Mouse (Mus musculus): ENCODE data around the gene Rgp1. TPM values are rescaled to one million over a fixed set of nuclear protein-coding genes. Genes with fewer than 3 reads are reported as not detected.

The Rgp1 gene
- total RNA-seq, 2 experiments from 2014 or later, result 65.3 to 68.5 TPM

DNA sequence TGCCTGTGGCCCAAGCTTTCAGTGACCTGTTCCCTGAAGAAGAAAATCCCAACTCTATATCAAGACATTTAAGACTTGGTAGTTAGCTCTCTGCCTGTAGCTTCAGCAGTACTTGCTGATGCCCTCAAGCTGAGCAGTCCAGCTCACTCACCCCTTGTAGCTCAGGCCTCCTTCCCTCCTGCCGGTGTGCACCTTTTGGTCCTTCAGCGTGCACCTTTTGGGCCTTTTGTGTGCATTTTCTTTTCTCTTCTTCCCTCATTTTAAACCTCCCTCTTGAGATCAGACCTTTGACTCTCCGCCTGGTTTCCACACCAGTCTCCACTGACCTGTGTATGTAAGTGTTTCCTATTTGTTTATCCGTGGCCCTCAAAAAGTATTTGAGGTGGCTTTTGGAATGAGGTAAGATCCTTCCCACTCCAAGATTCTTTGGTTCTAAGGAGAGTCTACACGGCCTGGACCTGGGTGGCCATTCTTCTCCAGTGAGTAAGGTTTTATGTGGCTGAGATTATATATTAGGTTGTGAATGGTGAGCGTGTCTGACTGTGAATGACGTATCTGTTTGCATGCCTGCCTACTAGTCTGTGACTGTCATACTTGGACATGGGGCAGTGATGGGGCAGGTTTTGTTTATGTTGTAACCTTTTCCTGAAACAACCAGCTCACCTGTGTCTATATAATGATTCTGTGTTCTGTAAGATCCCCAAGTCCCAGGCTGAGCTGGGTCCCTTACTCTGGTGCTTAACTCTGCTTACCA, 56.3 kb downstream of the Rgp1 start:
- no peak for DNase-seq (ENCODE audit: low spot score in 2 of 2)

GRCm38 (mm10) chr4:43636751-43637150, 58.2 kb downstream of the Rgp1 start:
- no peak for DNase-seq (ENCODE audit: low spot score in 2 of 2)

Small RNA genes within 50 kb of the gene (microRNA-seq; reads per million reads assigned to microRNA genes)
- not detected for gene Gm25262

Other genes starting within 250 kb of the Rgp1 start
- 10 to 100 TPM; 29.7 to 34.5 TPM for gene Rusc2, start 196.7 kb upstream of the Rgp1 start, total RNA-seq (2021)
- gene Fam166b, start 149.6 kb upstream of the Rgp1 start, total RNA-seq (2021), result under 1 TPM in 1 of 2 experiments, not detected in 1; 0.25 TPM
- gene Tesk1, start 136.8 kb upstream of the Rgp1 start, total RNA-seq (2021), result 10 to 100 TPM; 57.3 to 60.5 TPM
- gene Cd72, start 124.1 kb upstream of the Rgp1 start, total RNA-seq (2021), result 1 to 10 TPM in 1 of 2 experiments, under 1 TPM in 1; 0.95 to 2.1 TPM
- not detected for gene Sit1, start 95.0 kb upstream of the Rgp1 start, total RNA-seq (2021)
- gene Ccdc107, start 85.8 kb upstream of the Rgp1 start, total RNA-seq (2021), result 10 to 100 TPM; 44.3 TPM
- 10 to 100 TPM; 11.3 to 15.0 TPM for gene Arhgef39, start 79.0 kb upstream of the Rgp1 start, total RNA-seq (2021)
- gene Car9, start 71.7 kb upstream of the Rgp1 start, total RNA-seq (2021), result 1 to 10 TPM; 1.4 to 1.5 TPM
- 100 to 1,000 TPM; 135 to 293 TPM for gene Tpm2, start 55.0 kb upstream of the Rgp1 start, total RNA-seq (2021)
- gene Creb3, start 16.4 kb upstream of the Rgp1 start, total RNA-seq (2021), result 100 to 1,000 TPM; 130 to 160 TPM
- gene Tln1, start 16.0 kb upstream of the Rgp1 start, total RNA-seq (2021), result 100 to 1,000 TPM; 209 to 246 TPM
- 10 to 100 TPM; 17.8 to 18.2 TPM for gene Gba2, start 158 bp downstream of the Rgp1 start, total RNA-seq (2021)
- gene Msmp, start 5.8 kb downstream of the Rgp1 start, total RNA-seq (2021), result 1 to 10 TPM; 1.4 to 2.2 TPM
- gene Npr2, start 53.2 kb downstream of the Rgp1 start, total RNA-seq (2021), result 10 to 100 TPM; 43.0 to 47.5 TPM
- 1 to 10 TPM; 1.2 to 1.4 TPM for gene Spag8, start 74.9 kb downstream of the Rgp1 start, total RNA-seq (2021)
- 10 to 100 TPM; 76.5 to 83.8 TPM for gene Hint2, start 77.8 kb downstream of the Rgp1 start, total RNA-seq (2021)
- gene Tmem8b, start 90.3 kb downstream of the Rgp1 start, total RNA-seq (2021), result 10 to 100 TPM; 11.3 to 11.6 TPM
- gene Fam221b, start 90.4 kb downstream of the Rgp1 start, total RNA-seq (2021), result under 1 TPM; 0.31 to 0.62 TPM
- not detected for gene Olfr70, start 122.1 kb downstream of the Rgp1 start, total RNA-seq (2021)
- not detected for gene Olfr71, start 131.5 kb downstream of the Rgp1 start, total RNA-seq (2021)
- 1 to 10 TPM; 2.4 to 3.6 TPM for gene Hrct1, start 148.5 kb downstream of the Rgp1 start, total RNA-seq (2021)
- 1 to 10 TPM; 1.4 to 2.0 TPM for gene Spaar, start 151.3 kb downstream of the Rgp1 start, total RNA-seq (2021)
- not detected for gene Olfr159, start 192.3 kb downstream of the Rgp1 start, total RNA-seq (2021)
- gene Olfr156, start 245.2 kb downstream of the Rgp1 start, total RNA-seq (2021), result not detected